ENCODE assay signal across 9 mouse cellular contexts in the genomic region with DNA sequence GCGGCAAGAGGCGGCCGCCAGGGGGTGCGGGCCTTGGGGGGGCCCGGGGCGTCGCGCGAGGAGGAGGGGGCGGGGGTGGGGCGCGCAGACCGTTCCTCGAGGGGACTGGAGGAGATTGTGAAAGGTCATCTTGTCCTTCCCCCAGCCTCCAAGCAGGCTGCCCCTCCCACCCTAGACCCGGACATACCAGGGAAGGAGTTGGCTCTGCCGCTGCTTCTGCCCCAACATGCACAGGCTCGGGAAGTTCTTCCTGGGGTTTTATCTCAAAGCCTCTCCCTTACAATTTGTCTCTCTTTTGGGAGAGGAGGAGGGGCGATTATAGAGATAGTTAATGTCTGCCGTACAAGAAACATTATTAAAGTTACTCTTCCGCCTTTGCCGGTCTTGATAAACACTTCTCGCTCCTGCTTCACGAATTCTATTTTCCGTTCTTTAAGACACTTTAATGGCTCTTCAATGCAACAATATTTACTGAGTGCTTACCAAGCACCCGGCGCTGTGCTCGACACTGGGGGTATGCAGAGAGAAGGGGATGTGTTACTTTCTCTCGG. TPM values are rescaled to one million over a fixed set of nuclear protein-coding genes. Genes with fewer than 3 reads are reported as not detected.
DNase-seq lines count a peak whose midpoint lies in the region; TF ChIP-seq lines count a peak whose summit lies in the region.
"Had no signal": no experiment of that assay in that cellular context is flagged by ENCODE, and none has a peak within 500 bp of the region (broad histone marks: within the 10 kb centered on the region; RNA-seq: fewer than 3 reads in every experiment).

No protein-coding gene starts in this region.

- under 1% methylated on average over 28 of the region's 28 CpGs for WGBS in small intestine, adult 2 months

- no peaks in the 10 kb centered on the region for H3K27me3 ChIP-seq in small intestine, adult 2 months (ENCODE audit: control insufficient read depth, insufficient read depth, low read length)

- peak; percentile 70; the same call in 1 of the 2 replicates for TF ChIP-seq POLR2A in small intestine, adult 2 months (IDR thresholded peaks at IDR 0.05; ENCODE audit: low read depth, low read length)

- H3K27ac ChIP-seq in small intestine, adult 2 months (ENCODE audit: insufficient read depth, low read depth, low read length): peak overlapping the region; percentile 93

- H3K36me3 ChIP-seq in small intestine, adult 2 months (ENCODE audit: control insufficient read depth, insufficient read depth, low read length): no peaks in the 10 kb centered on the region

- peak; percentile 5; the same call in 1 of the 2 replicates for TF ChIP-seq CTCF in small intestine, adult 2 months (IDR thresholded peaks at IDR 0.05; ENCODE audit: extremely low read depth, insufficient read length, insufficient replicate concordance, low read depth, low read length)

- peak; percentile 43 for DNase-seq in urinary bladder, postnatal 25 days (ENCODE audit: low spot score)
- DNase-seq in urinary bladder, postnatal 10 days (ENCODE audit: low spot score): no peak
- DNase-seq in cerebellum, postnatal 10 days: peak; percentile 77 to 82
- peak; percentile 50 for DNase-seq in heart, adult 8-10 months (ENCODE audit: low spot score)
- peak; percentile 59 for DNase-seq in kidney, adult 9 months
- DNase-seq in lung, postnatal 10 days: peak; percentile 80
- no peak for DNase-seq in frontal cortex, postnatal 36 days (ENCODE audit: low spot score in 2 of 2)

- peak overlapping the region; percentile 70 for H3K4me3 ChIP-seq in small intestine, adult 2 months (ENCODE audit: low read depth, low read length)

- H3K4me1 ChIP-seq in small intestine, adult 2 months (ENCODE audit: control insufficient read depth, insufficient read depth, insufficient read length, low read length): peaks cover 17% of the 10 kb centered on the region

RNA-seq across cellular contexts. Expression of gene Tmem253, which starts 0.6 kb away (rescaled TPM):
- total RNA-seq in heart, adult 8-10 months (2022): 1 to 10 TPM; 1.6 to 4.4 (median 2.5) TPM
- polyA plus RNA-seq in small intestine, adult 2 months (2012; rRNA removed): 53.4 and 91.5 TPM in 2 replicates

RNA-seq across cellular contexts. Expression of gene Zfp219, which starts 5.7 kb away (rescaled TPM):
- 10 to 100 TPM; 22.5 to 29.9 (median 24.6) TPM for total RNA-seq in heart, adult 8-10 months (2022)
- polyA plus RNA-seq in small intestine, adult 2 months (2012; rRNA removed): 37.9 and 72.7 TPM in 2 replicates

RNA-seq across cellular contexts. Expression of gene Olfr221, which starts 27.4 kb away (rescaled TPM):
- total RNA-seq in heart, adult 8-10 months (2022): not detected
- polyA plus RNA-seq in small intestine, adult 2 months (2012; rRNA removed): not detected in 2 replicates
- polyA plus RNA-seq: large intestine, adult 2 months had no signal

RNA-seq across cellular contexts. Expression of gene Arhgef40, which starts 30.3 kb away (rescaled TPM):
- 10 to 100 TPM; 20.4 to 31.0 (median 24.0) TPM for total RNA-seq in heart, adult 8-10 months (2022)
- 12.7 and 19.1 TPM in 2 replicates for polyA plus RNA-seq in small intestine, adult 2 months (2012; rRNA removed)

Comparison
In these comparisons a context has a peak if more than half of its experiments do, and no peak if none do; other contexts are left out.
1. DNase-seq: peak in urinary bladder, postnatal 25 days (single experiment), cerebellum, postnatal 10 days (2 of 2), heart, adult 8-10 months (single experiment), kidney, adult 9 months (single experiment) and lung, postnatal 10 days (single experiment); none in urinary bladder, postnatal 10 days (single experiment) and frontal cortex, postnatal 36 days (0 of 2).